Mouse (Mus musculus): ENCODE measurements at regions not wholly inside any gene's neighbourhood (a gene's known extent, or its start where the extent isn't known, plus 50 kb on each side); places are given as distances from the start of the nearest gene placed in this dataset.
"Not testable (repeated sequence)": the region's sequence is repeated elsewhere in the genome, so short reads cannot be mapped to it uniquely, and the experiment has no call there.

- no peaks in the 10 kb centered on the region for H3K36me3 ChIP-seq (ENCODE audit: insufficient read depth, low read length)
- no peak overlapping the region for H3K4me3 ChIP-seq (ENCODE audit: low read length)
- no peak overlapping the region for H3K27ac ChIP-seq (ENCODE audit: low read length)
- no peak for ATAC-seq (ENCODE audit: low FRiP score, low TSS enrichment)
- no peaks in the 10 kb centered on the region for H3K4me1 ChIP-seq (ENCODE audit: insufficient read depth, low read length)
- H3K9me3 ChIP-seq (ENCODE audit: low read length), result no peaks in the 10 kb centered on the region
- no peak overlapping the region for H3K4me2 ChIP-seq (replicated peaks; ENCODE audit: low read depth, low read length)
- 97% methylated on average over 4 of the region's 4 CpGs for WGBS
- H3K27me3 ChIP-seq (ENCODE audit: insufficient read depth, low read length), result no peaks in the 10 kb centered on the region
- H3K9ac ChIP-seq (replicated peaks; ENCODE audit: low read length), result no peak overlapping the region
These were observed 551.2 kb downstream of the Tlr4 start for GRCm38 (mm10) chr4:67378632-67379031.

GRCm38 (mm10) chr4:67387834-67388233, 560.5 kb downstream of the Tlr4 start:
- H3K27ac ChIP-seq (ENCODE audit: low read length), result no peak overlapping the region
- no peaks in the 10 kb centered on the region for H3K4me1 ChIP-seq (ENCODE audit: insufficient read depth, low read length)
- 87% methylated on average over 2 of the region's 2 CpGs for WGBS
- ATAC-seq (ENCODE audit: low FRiP score, low TSS enrichment), result no peak
- no peaks in the 10 kb centered on the region for H3K36me3 ChIP-seq (ENCODE audit: insufficient read depth, low read length)
- H3K9ac ChIP-seq (replicated peaks; ENCODE audit: low read length), result no peak overlapping the region
- no peaks in the 10 kb centered on the region for H3K9me3 ChIP-seq (ENCODE audit: low read length)
- H3K27me3 ChIP-seq (ENCODE audit: insufficient read depth, low read length), result no peaks in the 10 kb centered on the region
- no peak overlapping the region for H3K4me3 ChIP-seq (ENCODE audit: low read length)
- H3K4me2 ChIP-seq (replicated peaks; ENCODE audit: low read depth, low read length), result no peak overlapping the region

GRCm38 (mm10) chr4:67402977-67403376, 575.6 kb downstream of the Tlr4 start:
- Histone ChIP-seq H3K36me3 (ENCODE audit: insufficient read depth, low read length) (no peaks in the 10 kb centered on the region), H3K4me2 (replicated peaks; ENCODE audit: low read depth, low read length) (no peak overlapping the region), H3K4me1 (ENCODE audit: insufficient read depth, low read length) (no peaks in the 10 kb centered on the region), H3K9me3 (ENCODE audit: low read length) (no peaks in the 10 kb centered on the region), H3K27ac (ENCODE audit: low read length) (no peak overlapping the region), H3K4me3 (ENCODE audit: low read length) (no peak overlapping the region), H3K27me3 (ENCODE audit: insufficient read depth, low read length) (no peaks in the 10 kb centered on the region), H3K9ac (replicated peaks; ENCODE audit: low read length) (no peak overlapping the region)
- WGBS, result 83% methylated on average over 4 of the region's 4 CpGs
- ATAC-seq (ENCODE audit: low FRiP score, low TSS enrichment), result no peak

GRCm38 (mm10) chr4:67424064-67424463, 596.7 kb downstream of the Tlr4 start:
- no peak for ATAC-seq (ENCODE audit: low FRiP score, low TSS enrichment)
- Histone ChIP-seq H3K27ac (ENCODE audit: low read length) (no peak overlapping the region), H3K4me2 (replicated peaks; ENCODE audit: low read depth, low read length) (no peak overlapping the region), H3K9ac (replicated peaks; ENCODE audit: low read length) (no peak overlapping the region), H3K4me3 (ENCODE audit: low read length) (no peak overlapping the region), H3K36me3 (ENCODE audit: insufficient read depth, low read length) (no peaks in the 10 kb centered on the region), H3K9me3 (ENCODE audit: low read length) (no peaks in the 10 kb centered on the region), H3K4me1 (ENCODE audit: insufficient read depth, low read length) (no peaks in the 10 kb centered on the region), H3K27me3 (ENCODE audit: insufficient read depth, low read length) (no peaks in the 10 kb centered on the region)
- 79% methylated on average over 1 of the region's 1 CpGs for WGBS

GRCm38 (mm10) chr4:67425712-67426111, 598.3 kb downstream of the Tlr4 start:
- WGBS, result 92% methylated on average over 6 of the region's 6 CpGs
- Histone ChIP-seq H3K27me3 (ENCODE audit: insufficient read depth, low read length) (no peaks in the 10 kb centered on the region), H3K27ac (ENCODE audit: low read length) (no peak overlapping the region), H3K36me3 (ENCODE audit: insufficient read depth, low read length) (no peaks in the 10 kb centered on the region), H3K4me1 (ENCODE audit: insufficient read depth, low read length) (no peaks in the 10 kb centered on the region), H3K4me2 (replicated peaks; ENCODE audit: low read depth, low read length) (no peak overlapping the region), H3K9me3 (ENCODE audit: low read length) (no peaks in the 10 kb centered on the region), H3K4me3 (ENCODE audit: low read length) (no peak overlapping the region), H3K9ac (replicated peaks; ENCODE audit: low read length) (no peak overlapping the region)
- ATAC-seq (ENCODE audit: low FRiP score, low TSS enrichment), result no peak

GRCm38 (mm10) chr4:67447835-67448234, 620.5 kb downstream of the Tlr4 start:
- Histone ChIP-seq H3K4me3 (ENCODE audit: low read length) (no peak overlapping the region), H3K4me1 (ENCODE audit: insufficient read depth, low read length) (no peaks in the 10 kb centered on the region), H3K4me2 (replicated peaks; ENCODE audit: low read depth, low read length) (no peak overlapping the region), H3K9me3 (ENCODE audit: low read length) (no peaks in the 10 kb centered on the region), H3K9ac (replicated peaks; ENCODE audit: low read length) (no peak overlapping the region), H3K36me3 (ENCODE audit: insufficient read depth, low read length) (no peaks in the 10 kb centered on the region), H3K27ac (ENCODE audit: low read length) (no peak overlapping the region), H3K27me3 (ENCODE audit: insufficient read depth, low read length) (no peaks in the 10 kb centered on the region)
- ATAC-seq (ENCODE audit: low FRiP score, low TSS enrichment), result no peak
- 78% methylated on average over 3 of the region's 3 CpGs for WGBS

GRCm38 (mm10) chr4:67459871-67460270, 632.5 kb downstream of the Tlr4 start:
- not testable (repeated sequence) for H3K27me3 ChIP-seq (ENCODE audit: insufficient read depth, low read length); H3K36me3 ChIP-seq (ENCODE audit: insufficient read depth, low read length); ATAC-seq (ENCODE audit: low FRiP score, low TSS enrichment); H3K9ac ChIP-seq (replicated peaks; ENCODE audit: low read length); H3K4me3 ChIP-seq (ENCODE audit: low read length); H3K9me3 ChIP-seq (ENCODE audit: low read length); H3K27ac ChIP-seq (ENCODE audit: low read length); H3K4me2 ChIP-seq (replicated peaks; ENCODE audit: low read depth, low read length); H3K4me1 ChIP-seq (ENCODE audit: insufficient read depth, low read length)
- 95% methylated on average over 2 of the region's 2 CpGs for WGBS

- Histone ChIP-seq H3K9me3 (ENCODE audit: low read length) (no peaks in the 10 kb centered on the region), H3K4me2 (replicated peaks; ENCODE audit: low read depth, low read length) (no peak overlapping the region), H3K27me3 (ENCODE audit: insufficient read depth, low read length) (no peaks in the 10 kb centered on the region), H3K9ac (replicated peaks; ENCODE audit: low read length) (no peak overlapping the region), H3K27ac (ENCODE audit: low read length) (no peak overlapping the region), H3K4me1 (ENCODE audit: insufficient read depth, low read length) (no peaks in the 10 kb centered on the region), H3K4me3 (ENCODE audit: low read length) (no peak overlapping the region), H3K36me3 (ENCODE audit: insufficient read depth, low read length) (no peaks in the 10 kb centered on the region)
- WGBS, result 71% methylated on average over 1 of the region's 1 CpGs
- no peak for ATAC-seq (ENCODE audit: low FRiP score, low TSS enrichment)
These were observed 645.6 kb downstream of the Tlr4 start for GRCm38 (mm10) chr4:67473034-67473433.

- Histone ChIP-seq H3K27me3 (ENCODE audit: insufficient read depth, low read length) (no peaks in the 10 kb centered on the region), H3K9me3 (ENCODE audit: low read length) (no peaks in the 10 kb centered on the region), H3K4me3 (ENCODE audit: low read length) (no peak overlapping the region), H3K4me1 (ENCODE audit: insufficient read depth, low read length) (no peaks in the 10 kb centered on the region), H3K4me2 (replicated peaks; ENCODE audit: low read depth, low read length) (no peak overlapping the region), H3K27ac (ENCODE audit: low read length) (no peak overlapping the region), H3K36me3 (ENCODE audit: insufficient read depth, low read length) (no peaks in the 10 kb centered on the region), H3K9ac (replicated peaks; ENCODE audit: low read length) (no peak overlapping the region)
- peak; percentile 84; the same call in 1 of the 2 replicates for ATAC-seq (ENCODE audit: low FRiP score, low TSS enrichment)
- 12% methylated on average over 6 of the region's 6 CpGs for WGBS
These were observed 650.0 kb downstream of the Tlr4 start for GRCm38 (mm10) chr4:67477264-67477845.

GRCm38 (mm10) chr4:67478081-67478480, 650.7 kb downstream of the Tlr4 start:
- Histone ChIP-seq H3K4me3 (ENCODE audit: low read length) (no peak overlapping the region), H3K27ac (ENCODE audit: low read length) (no peak overlapping the region), H3K36me3 (ENCODE audit: insufficient read depth, low read length) (no peaks in the 10 kb centered on the region), H3K9me3 (ENCODE audit: low read length) (no peaks in the 10 kb centered on the region), H3K27me3 (ENCODE audit: insufficient read depth, low read length) (no peaks in the 10 kb centered on the region), H3K9ac (replicated peaks; ENCODE audit: low read length) (no peak overlapping the region), H3K4me1 (ENCODE audit: insufficient read depth, low read length) (no peaks in the 10 kb centered on the region), H3K4me2 (replicated peaks; ENCODE audit: low read depth, low read length) (no peak overlapping the region)
- no peak for ATAC-seq (ENCODE audit: low FRiP score, low TSS enrichment)
- WGBS, result 62% methylated on average over 2 of the region's 2 CpGs

Measured in kidney, embryonic 16.5 days (tissue).